9 mouse cellular contexts compared by ENCODE assay signal in genomic region chr2:35507191-35507511, GRCm38 (mm10). TPM values are rescaled to one million over a fixed set of nuclear protein-coding genes. Genes with fewer than 3 reads are reported as not detected.
DNase-seq lines count a peak whose midpoint lies in the region; ATAC-seq and TF ChIP-seq lines count a peak whose summit lies in the region.
"Had no signal": no experiment of that assay in that cellular context is flagged by ENCODE, and none has a peak within 500 bp of the region (broad histone marks: within the 10 kb centered on the region; RNA-seq: fewer than 3 reads in every experiment).

No protein-coding gene starts in this region.

- H3K27ac ChIP-seq in heart, postnatal 0 days (ENCODE audit: low read depth) = peak overlapping the region; percentile 74; the same call in 1 of the 2 replicates
- H3K27ac ChIP-seq in hindbrain, embryonic 10.5 days = no peak overlapping the region
- H3K27ac ChIP-seq: neural tube, embryonic 12.5 days had no signal

- no peaks in the 10 kb centered on the region for H3K9me3 ChIP-seq in heart, postnatal 0 days (replicated peaks; ENCODE audit: control insufficient read depth, low read length)
- H3K9me3 ChIP-seq in megakaryocyte, embryonic 14.5 days = peaks cover 4% of the 10 kb centered on the region
- H3K9me3 ChIP-seq in hindbrain, embryonic 10.5 days = no peaks in the 10 kb centered on the region
- H3K9me3 ChIP-seq: neural tube, embryonic 12.5 days had no signal

- WGBS in heart, postnatal 0 days = 43% methylated on average over 9 of the region's 9 CpGs
- WGBS in hindbrain, embryonic 10.5 days = 59% methylated on average over 9 of the region's 9 CpGs

- intact Hi-C loops in left cerebral cortex, postnatal 10 days (cut with DNase I) = no loop called here

- no peaks in the 10 kb centered on the region for H3K36me3 ChIP-seq in heart, postnatal 0 days (replicated peaks; ENCODE audit: control insufficient read depth, insufficient read depth, low read length)
- peaks cover 9% of the 10 kb centered on the region for H3K36me3 ChIP-seq in megakaryocyte, embryonic 14.5 days (replicated peaks; ENCODE audit: low read length)
- H3K36me3 ChIP-seq in hindbrain, embryonic 10.5 days = no peaks in the 10 kb centered on the region
- H3K36me3 ChIP-seq: neural tube, embryonic 12.5 days had no signal

- no peak overlapping the region for H3K9ac ChIP-seq in heart, postnatal 0 days (replicated peaks; ENCODE audit: low read depth, low read length)
- H3K9ac ChIP-seq: neural tube, embryonic 12.5 days had no signal

- H3K4me3 ChIP-seq in heart, postnatal 0 days (ENCODE audit: low read depth, low read length) = no peak overlapping the region
- H3K4me3 ChIP-seq in megakaryocyte, embryonic 14.5 days (replicated peaks) = peak overlapping the region; percentile 88
- H3K4me3 ChIP-seq in hindbrain, embryonic 10.5 days = no peak overlapping the region
- H3K4me3 ChIP-seq: neural tube, embryonic 12.5 days had no signal

- peaks cover 49% of the 10 kb centered on the region for H3K4me1 ChIP-seq in heart, postnatal 0 days (ENCODE audit: control insufficient read depth, insufficient read depth)
- H3K4me1 ChIP-seq in megakaryocyte, embryonic 14.5 days = peaks cover 100% of the 10 kb centered on the region
- H3K4me1 ChIP-seq in hindbrain, embryonic 10.5 days (replicated peaks) = peaks cover 51% of the 10 kb centered on the region

- H3K27me3 ChIP-seq in heart, postnatal 0 days (ENCODE audit: control insufficient read depth, insufficient read depth, low read length) = no peaks in the 10 kb centered on the region
- no peaks in the 10 kb centered on the region for H3K27me3 ChIP-seq in megakaryocyte, embryonic 14.5 days (replicated peaks)
- no peaks in the 10 kb centered on the region for H3K27me3 ChIP-seq in hindbrain, embryonic 10.5 days (ENCODE audit: insufficient read depth, poor library complexity, severe bottlenecking)
- H3K27me3 ChIP-seq: neural tube, embryonic 12.5 days had no signal

- no peak for TF ChIP-seq EP300 in heart, postnatal 0 days (IDR thresholded peaks at IDR 0.05; ENCODE audit: low read depth)

- DNase-seq in left cerebral cortex, postnatal 10 days (ENCODE audit: extremely low spot score in 1 of 2, low spot score in 2 of 2) = peak; percentile 44 to 56
- DNase-seq in left cerebral cortex, adult 8-10 months (ENCODE audit: low spot score in 2 of 2) = no peak
- peak; percentile 41 for DNase-seq in brain, embryonic 14.5 days (ENCODE audit: low read depth)
- peak; percentile 20 for DNase-seq in heart, postnatal 0 days (ENCODE audit: low spot score)
- peak; percentile 63 to 77 for DNase-seq in thymus, postnatal 36 days
- DNase-seq in urinary bladder, postnatal 36 days (ENCODE audit: low spot score in 2 of 2) = no peak
- DNase-seq in hindbrain, embryonic 10.5 days (ENCODE audit: low spot score) = no peak

- no peak overlapping the region for H3K4me2 ChIP-seq in heart, postnatal 0 days (ENCODE audit: low read depth, low read length)
- H3K4me2 ChIP-seq: neural tube, embryonic 12.5 days had no signal

- no peak for ATAC-seq in heart, postnatal 0 days (ENCODE audit: insufficient read depth, low read depth)

- TF ChIP-seq CTCF in brain, embryonic 14.5 days (IDR thresholded peaks at IDR 0.05; ENCODE audit: borderline replicate concordance, extremely low read depth, insufficient read depth, insufficient read length) = no peak
- TF ChIP-seq CTCF in heart, postnatal 0 days (IDR thresholded peaks at IDR 0.05; ENCODE audit: low read depth) = no peak

- no peak for TF ChIP-seq POLR2A in brain, embryonic 14.5 days (IDR thresholded peaks at IDR 0.05; ENCODE audit: borderline replicate concordance, extremely low read depth, insufficient read depth, insufficient read length, poor library complexity, severe bottlenecking)

RNA-seq across cellular contexts. Expression of gene Ggta1, which starts 44.1 kb away (rescaled TPM):
- 1 to 10 TPM; 3.7 to 4.2 TPM for total RNA-seq in left cerebral cortex, postnatal 10 days (2021)
- total RNA-seq in left cerebral cortex, adult 8-10 months (2022) = 1 to 10 TPM; 4.0 to 7.7 (median 5.6) TPM
- 5.7 and 7.1 TPM in 2 replicates for polyA plus RNA-seq in brain, embryonic 14.5 days (2012; rRNA removed)
- 14.8 and 37.1 TPM in 2 replicates for total RNA-seq in heart, postnatal 0 days (2014; rRNA removed; ENCODE audit: low replicate concordance)
- 16.0 and 16.4 TPM in 2 replicates for polyA plus RNA-seq in heart, postnatal 0 days (2015; fragmentation: Nextera tagmentation; extraction: Ambion mirVana)
- 1.9 and 6.5 TPM in 2 replicates for polyA plus RNA-seq in megakaryocyte, embryonic 14.5 days (2012; ENCODE audit: insufficient read depth, low replicate concordance)
- polyA plus RNA-seq in hindbrain, embryonic 10.5 days (2016; fragmentation: Nextera tagmentation; extraction: Ambion mirVana) = 5.0 and 6.4 TPM in 2 replicates

RNA-seq across cellular contexts. Expression of gene Dab2ip, which starts 50.9 kb away (rescaled TPM):
- total RNA-seq in left cerebral cortex, postnatal 10 days (2021) = 100 to 1,000 TPM; 125 to 138 TPM
- total RNA-seq in left cerebral cortex, adult 8-10 months (2022) = 100 to 1,000 TPM; 108 to 124 (median 115) TPM
- 118 and 126 TPM in 2 replicates for polyA plus RNA-seq in brain, embryonic 14.5 days (2012; rRNA removed)
- total RNA-seq in heart, postnatal 0 days (2014; rRNA removed; ENCODE audit: low replicate concordance) = 57.7 and 61.1 TPM in 2 replicates
- 23.8 and 23.9 TPM in 2 replicates for polyA plus RNA-seq in heart, postnatal 0 days (2015; fragmentation: Nextera tagmentation; extraction: Ambion mirVana)
- polyA plus RNA-seq in megakaryocyte, embryonic 14.5 days (2012; ENCODE audit: insufficient read depth, low replicate concordance) = 1.3 and 5.0 TPM in 2 replicates
- polyA plus RNA-seq in hindbrain, embryonic 10.5 days (2016; fragmentation: Nextera tagmentation; extraction: Ambion mirVana) = 26.9 and 28.8 TPM in 2 replicates

Comparison
In these comparisons a context has a peak if more than half of its experiments do, and no peak if none do; other contexts are left out.
1. DNase-seq: peak in left cerebral cortex, postnatal 10 days (2 of 2), brain, embryonic 14.5 days (single experiment), heart, postnatal 0 days (single experiment) and thymus, postnatal 36 days (2 of 2); none in left cerebral cortex, adult 8-10 months (0 of 2), urinary bladder, postnatal 36 days (0 of 2) and hindbrain, embryonic 10.5 days (single experiment).